Mouse (Mus musculus) splenic B cell, adult 2 months (primary cell): ENCODE data around the gene Lrrn4cl.
"Not testable (repeated sequence)": the region's sequence is repeated elsewhere in the genome, so short reads cannot be mapped to it uniquely, and the experiment has no call there.

ENCODE experiments used
- DNase-seq: peaks from one replicate; pipeline ENCODE4 v3.0.0-alpha.2; 2011; ENCODE audit warnings: low read depth, low spot score
- H3K27me3 ChIP-seq: 2 replicates; pipeline ENCODE4 v1.6.1; 2012; ENCODE audit warnings: mild to moderate bottlenecking, low read length, moderate library complexity, mixed read lengths; ENCODE audit not compliant: control insufficient read depth, poor library complexity, insufficient read depth, severe bottlenecking
- H3K36me3 ChIP-seq: 2 replicates; pipeline ENCODE4 v1.6.1; 2012; ENCODE audit warnings: mild to moderate bottlenecking, low read length, moderate library complexity, mixed read lengths; ENCODE audit not compliant: control insufficient read depth, poor library complexity, insufficient read depth, severe bottlenecking

Lrrn4cl gene

DNA sequence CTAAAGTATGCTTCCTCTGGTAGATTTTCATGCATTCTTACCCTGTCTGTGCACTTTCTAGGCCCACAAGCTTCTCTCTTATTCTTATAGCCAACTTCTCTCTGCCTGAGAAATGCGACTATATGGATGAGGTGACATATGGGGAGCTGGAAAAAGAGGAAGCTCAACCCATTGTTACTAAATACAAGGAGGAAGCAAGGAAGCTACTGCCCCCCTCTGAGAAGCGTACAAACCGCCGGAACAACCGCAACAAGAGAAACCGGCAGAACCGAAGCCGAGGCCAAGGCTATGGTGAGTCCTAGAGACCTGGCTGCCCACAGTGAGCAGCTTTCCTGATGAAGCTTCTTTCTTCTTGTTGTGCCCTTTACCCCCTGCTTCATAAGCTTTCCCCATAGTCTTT is 20.9 kb upstream of the Lrrn4cl start, which contains the start of gene AC129217.1:
Gene AC129217.1 (plus strand): TSS at position 114 of the 400 bp plus-strand sequence.
- no peak for DNase-seq
- Histone ChIP-seq H3K27me3 (no peaks in the 10 kb centered on the region), H3K36me3 (peaks cover 46% of the 10 kb centered on the region)

DNA sequence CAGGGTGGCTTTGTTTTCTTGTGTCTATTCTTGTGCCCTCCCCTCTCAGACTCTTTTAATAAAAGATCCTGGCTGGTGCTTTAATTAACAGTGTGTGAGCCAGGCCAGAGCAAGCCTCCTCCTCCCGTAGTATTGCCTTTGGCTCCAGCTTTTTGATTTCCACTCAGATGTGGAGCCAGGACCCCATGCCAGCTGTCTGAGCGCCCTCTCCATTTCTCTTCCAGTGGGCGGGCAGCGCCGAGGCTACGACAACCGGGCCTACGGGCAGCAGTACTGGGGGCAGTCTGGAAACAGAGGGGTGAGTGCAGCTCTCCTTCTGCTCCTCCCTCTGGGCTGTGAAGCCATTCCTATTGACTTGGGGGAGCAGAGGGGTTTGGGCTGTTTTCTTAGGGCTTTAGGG is 19.9 kb upstream of the Lrrn4cl start:
- no peaks in the 10 kb centered on the region for H3K27me3 ChIP-seq
- H3K36me3 ChIP-seq: peaks cover 39% of the 10 kb centered on the region
- DNase-seq: no peak

- peaks cover 36% of the 10 kb centered on the region for H3K36me3 ChIP-seq
- no peaks in the 10 kb centered on the region for H3K27me3 ChIP-seq
- DNase-seq: no peak
Measured at GRCm38 (mm10) chr19:8831262-8831661, 19.3 kb upstream of the Lrrn4cl start.

GRCm38 (mm10) chr19:8832971-8833370 is 17.6 kb upstream of the Lrrn4cl start:
- Histone ChIP-seq H3K36me3 (peaks cover 29% of the 10 kb centered on the region), H3K27me3 (no peaks in the 10 kb centered on the region)
- no peak for DNase-seq

DNA sequence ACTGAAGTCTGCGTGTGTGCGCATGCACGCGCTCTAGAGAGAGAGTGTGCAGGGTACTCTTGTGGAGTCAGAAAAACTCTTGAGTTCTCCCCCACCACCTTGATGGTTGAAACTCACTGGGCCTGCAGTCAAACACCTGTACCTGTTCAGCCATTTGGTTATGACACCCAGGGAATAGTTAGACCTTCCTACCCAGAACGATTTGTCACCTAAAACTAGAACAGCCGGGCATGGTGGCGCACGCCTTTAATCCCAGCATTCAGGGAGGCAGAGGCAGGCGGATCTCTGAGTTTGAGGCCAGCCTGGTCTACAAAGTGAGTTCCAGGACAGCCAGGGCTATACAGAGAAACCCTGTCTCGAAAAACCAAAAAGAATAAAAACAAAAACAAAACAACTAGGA is 14.2 kb upstream of the Lrrn4cl start:
- not testable (repeated sequence) for DNase-seq, H3K27me3 ChIP-seq
- H3K36me3 ChIP-seq: peaks cover 12% of the 10 kb centered on the region; the same call in 1 of the 2 replicates

DNA sequence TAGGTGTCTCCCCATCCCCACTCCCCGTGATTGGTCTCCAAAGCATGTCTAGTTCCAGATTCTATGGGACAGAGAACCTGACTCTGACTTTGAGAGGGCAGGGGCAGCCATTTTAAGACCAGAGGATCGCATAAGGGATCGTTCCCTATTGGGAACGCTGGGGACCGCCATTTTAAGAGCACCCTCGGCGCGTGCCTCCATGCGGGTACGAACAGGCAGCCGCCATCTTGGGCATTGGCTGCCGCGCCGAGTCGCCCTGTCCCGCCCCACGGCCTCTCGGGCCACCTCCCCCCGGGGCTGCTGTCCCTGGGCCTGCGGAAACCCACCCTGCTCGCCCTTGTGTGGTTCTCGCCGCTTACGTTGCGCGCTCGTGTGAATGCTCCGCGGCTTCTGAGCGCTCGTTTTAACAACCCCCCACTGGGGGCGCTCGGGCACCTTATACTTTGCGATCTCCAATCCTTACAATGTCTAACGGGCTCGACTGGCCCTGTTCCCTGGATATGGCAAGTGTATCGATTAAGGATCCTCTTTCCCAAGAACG is 13.2 kb upstream of the Lrrn4cl start, which contains the start of gene Bscl2:
Gene Bscl2 (plus strand): TSS at position 217 of the 541 bp plus-strand sequence.
- DNase-seq: peak; percentile 81
- Histone ChIP-seq H3K27me3 (no peaks in the 10 kb centered on the region), H3K36me3 (peaks cover 7% of the 10 kb centered on the region; the same call in 1 of the 2 replicates)

GRCm38 (mm10) chr19:8838041-8838730 is 12.4 kb upstream of the Lrrn4cl start:
- DNase-seq: peak; percentile 16
- H3K27me3 ChIP-seq: no peaks in the 10 kb centered on the region
- peaks cover 5% of the 10 kb centered on the region; the same call in 1 of the 2 replicates for H3K36me3 ChIP-seq

- Histone ChIP-seq H3K36me3 (peaks cover 5% of the 10 kb centered on the region; the same call in 1 of the 2 replicates), H3K27me3 (no peaks in the 10 kb centered on the region)
- DNase-seq: no peak
Measured at GRCm38 (mm10) chr19:8839103-8839907, 11.3 kb upstream of the Lrrn4cl start, which contains the start of gene Gng3. Gng3 (minus strand) TSS chr19:8839194.

DNA sequence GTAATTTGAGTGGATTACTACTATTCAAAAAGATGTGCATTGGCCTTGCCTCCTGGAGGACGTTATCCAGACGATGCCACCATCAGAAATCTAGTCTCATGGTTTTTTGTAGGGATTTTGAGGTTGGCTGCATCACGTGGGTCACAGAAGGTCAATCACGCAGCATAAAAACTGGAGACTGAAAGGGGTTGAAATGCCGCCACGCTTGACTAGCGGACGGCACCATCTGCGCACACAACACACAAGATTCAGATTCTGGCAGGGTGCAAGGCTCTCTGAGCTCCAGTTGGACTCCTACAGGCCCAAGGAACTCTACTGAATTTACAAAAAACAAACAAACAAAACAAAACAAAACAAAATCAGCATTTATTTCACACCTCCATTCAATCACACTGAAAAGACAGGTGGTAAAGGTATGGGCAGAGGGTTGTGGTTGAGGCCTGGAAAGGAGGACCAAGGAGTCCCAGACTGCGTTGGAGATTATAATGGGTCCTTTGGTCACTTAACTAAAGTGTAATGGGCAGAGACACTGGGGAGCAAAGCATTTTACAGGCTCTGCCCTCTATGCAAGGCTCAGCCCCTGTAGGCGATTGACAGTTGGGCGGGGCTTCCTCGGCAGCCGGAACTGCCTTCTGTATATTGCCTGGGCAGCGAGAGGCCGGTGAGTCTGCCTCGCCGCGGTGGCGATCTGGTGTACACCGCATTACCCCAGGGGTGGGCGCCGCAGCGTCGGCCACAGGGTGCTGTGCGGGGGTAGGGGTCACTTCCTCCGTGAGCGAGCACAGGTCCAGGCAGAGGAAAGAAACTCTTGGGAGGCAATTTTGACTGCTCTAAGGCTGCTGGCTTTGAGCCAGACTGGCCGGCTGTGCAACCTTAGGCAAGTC is 10.4 kb upstream of the Lrrn4cl start:
- peak; percentile 65 for DNase-seq
- H3K27me3 ChIP-seq: no peaks in the 10 kb centered on the region
- H3K36me3 ChIP-seq: 0 out of 2 replicates have a peak, but pooled peaks cover 2% of the 10 kb centered on the region

DNA sequence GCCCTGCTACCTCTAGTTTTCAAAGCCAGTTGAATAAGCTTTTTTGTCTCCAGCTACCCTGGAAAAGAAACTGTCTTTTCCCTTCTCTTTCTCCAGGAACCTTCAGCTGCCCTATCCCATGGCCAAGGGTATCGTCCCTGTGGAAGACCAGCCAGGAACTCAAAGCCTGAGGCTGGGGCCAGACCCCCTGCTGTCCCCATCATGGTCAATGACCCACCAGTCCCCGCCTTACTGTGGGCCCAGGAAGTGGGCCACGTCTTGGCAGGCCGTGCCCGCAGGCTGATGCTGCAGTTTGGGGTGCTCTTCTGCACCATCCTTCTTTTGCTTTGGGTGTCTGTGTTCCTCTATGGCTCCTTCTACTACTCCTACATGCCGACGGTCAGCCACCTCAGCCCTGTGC is 9.6 kb upstream of the Lrrn4cl start:
- H3K36me3 ChIP-seq: 0 out of 2 replicates have a peak, but pooled peaks cover 2% of the 10 kb centered on the region
- DNase-seq: no peak
- no peaks in the 10 kb centered on the region for H3K27me3 ChIP-seq

DNA sequence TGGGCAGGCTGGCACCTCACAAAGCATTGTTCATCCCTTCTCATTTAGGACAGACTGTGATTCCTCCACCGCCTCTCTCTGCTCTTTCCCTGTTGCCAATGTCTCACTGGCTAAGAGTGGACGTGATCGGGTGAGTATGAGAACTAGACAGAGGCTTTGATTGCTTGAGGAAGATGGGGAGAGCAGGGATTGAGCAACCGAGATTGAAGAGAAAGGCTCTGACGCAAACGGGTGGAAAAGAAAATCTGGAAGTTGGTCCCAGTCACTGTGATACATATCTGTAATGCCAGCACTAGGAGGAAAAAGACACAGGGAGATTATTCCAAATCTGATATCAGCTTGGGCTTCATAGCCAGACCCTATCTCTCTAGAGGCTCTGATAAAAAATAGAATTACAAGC is 7.6 kb upstream of the Lrrn4cl start:
- peaks cover 2% of the 10 kb centered on the region; the same call in 1 of the 2 replicates for H3K36me3 ChIP-seq
- DNase-seq: no peak
- no peaks in the 10 kb centered on the region for H3K27me3 ChIP-seq

- DNase-seq: peak; percentile 86
- Histone ChIP-seq H3K36me3 (peaks cover 2% of the 10 kb centered on the region), H3K27me3 (no peaks in the 10 kb centered on the region)
Measured at GRCm38 (mm10) chr19:8844371-8845129, 6.0 kb upstream of the Lrrn4cl start.

- no peaks in the 10 kb centered on the region for H3K27me3 ChIP-seq
- H3K36me3 ChIP-seq: no peaks in the 10 kb centered on the region; the same call in none of the 2 replicates
- DNase-seq: no peak
Measured at GRCm38 (mm10) chr19:8848356-8848755, 2.2 kb upstream of the Lrrn4cl start.
